Mouse (Mus musculus): ENCODE measurements at regions not wholly inside any gene's neighbourhood (a gene's known extent, or its start where the extent isn't known, plus 50 kb on each side); places are given as distances from the start of the nearest gene placed in this dataset.

GRCm38 (mm10) chr6:49769904-49770720 lies 52.4 kb upstream of the Npy start:
- DNase-seq (ENCODE audit: low spot score): no peak

Measured in embryo, embryonic 10.5 days (tissue).